Mouse (Mus musculus) stomach, postnatal 0 days (tissue): ENCODE measurements around the gene Ccdc144b.

Experiments
- CTCF ChIP-seq: IDR thresholded peaks from 2 replicates; pipeline ENCODE4 v1.5.1; 2016; ENCODE audit warnings: antibody characterized with exemption, low read depth, mild to moderate bottlenecking, moderate library complexity
- EP300 ChIP-seq: optimal IDR thresholded peaks from 2 replicates; pipeline ENCODE3; 2016; ENCODE audit warnings: antibody characterized with exemption

- TF ChIP-seq CTCF (no peak), EP300 (no peak)
Measured at GRCm38 (mm10) chr3:36025732-36026131, 27.6 kb downstream of the Ccdc144b start.
